17 mouse cellular contexts compared by ENCODE assay signal in the genomic region with DNA sequence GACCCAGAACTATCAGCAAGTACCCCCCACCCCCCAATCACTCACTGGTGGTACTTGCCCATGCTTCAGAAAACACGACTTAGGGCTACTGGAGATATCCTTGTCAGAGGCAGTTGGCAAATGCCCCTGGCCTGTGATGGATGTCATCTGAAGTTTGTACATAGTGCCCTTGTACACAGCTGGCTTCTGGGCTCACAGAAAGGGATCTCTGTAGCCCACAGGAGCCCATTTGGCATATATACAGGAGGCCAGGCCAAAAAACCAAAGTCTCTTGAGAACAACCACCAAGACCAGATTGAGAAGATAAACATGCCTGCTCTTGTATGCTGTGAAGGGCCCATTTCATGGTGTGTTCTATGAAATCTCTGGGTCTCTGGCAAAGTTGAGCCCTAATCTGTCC.
DNase-seq lines count a peak whose midpoint lies in the region; ATAC-seq and TF ChIP-seq lines count a peak whose summit lies in the region.
"Had no signal": no experiment of that assay in that cellular context is flagged by ENCODE, and none has a peak within 500 bp of the region (broad histone marks: within the 10 kb centered on the region; RNA-seq: fewer than 3 reads in every experiment).

No protein-coding gene starts in this region.

- H3K4me2 ChIP-seq in liver, embryonic 12.5 days: no peak overlapping the region
- H3K4me2 ChIP-seq in forebrain, embryonic 16.5 days (ENCODE audit: low read length): no peak overlapping the region
- H3K4me2 ChIP-seq: embryonic facial prominence, embryonic 13.5 days; forebrain, embryonic 13.5 days; heart, embryonic 12.5 days; hindbrain, embryonic 15.5 days had no signal

- no peaks in the 10 kb centered on the region for H3K36me3 ChIP-seq in liver, adult 2 months (ENCODE audit: control insufficient read depth, insufficient read depth, low read length)
- H3K36me3 ChIP-seq in liver, embryonic 12.5 days: no peaks in the 10 kb centered on the region
- H3K36me3 ChIP-seq in hindbrain, embryonic 10.5 days: no peaks in the 10 kb centered on the region
- no peaks in the 10 kb centered on the region for H3K36me3 ChIP-seq in forebrain, embryonic 16.5 days (ENCODE audit: control insufficient read depth, insufficient read depth)
- H3K36me3 ChIP-seq: embryonic facial prominence, embryonic 13.5 days; heart, embryonic 12.5 days; hindbrain, embryonic 15.5 days had no signal

- intact Hi-C loops in gastrocnemius, adult 2 months (cut with DNase I): no loop called here

- peaks cover 5% of the 10 kb centered on the region; the same call in 1 of the 2 replicates for H3K4me1 ChIP-seq in liver, adult 2 months (ENCODE audit: control insufficient read depth, insufficient read depth, low read length)
- H3K4me1 ChIP-seq in liver, embryonic 12.5 days: no peaks in the 10 kb centered on the region
- H3K4me1 ChIP-seq in hindbrain, embryonic 10.5 days (replicated peaks): no peaks in the 10 kb centered on the region
- no peaks in the 10 kb centered on the region for H3K4me1 ChIP-seq in forebrain, embryonic 16.5 days (replicated peaks; ENCODE audit: control insufficient read depth, insufficient read depth, low read length)
- H3K4me1 ChIP-seq: forebrain, embryonic 13.5 days; hindbrain, embryonic 15.5 days had no signal

- DNase-seq in gastrocnemius, adult 2 months: peak; percentile 30
- DNase-seq in gastrocnemius, adult 8-10 months (ENCODE audit: low spot score in 2 of 2): no peak
- peak; percentile 91 for DNase-seq in liver, adult 2 months (ENCODE audit: extremely low read depth, low read depth, low spot score)
- DNase-seq in adrenal gland, postnatal 36 days: peak; percentile 7 to 43
- DNase-seq in hindbrain, embryonic 10.5 days (ENCODE audit: low spot score): no peak
- DNase-seq: cerebellum, adult 11 months; cerebellum, adult 9-10 months; cerebellum, postnatal 25 days; gastrocnemius, postnatal 25 days; kidney, adult 8-10 months had no signal

- 25% methylated on average over 1 of the region's 1 CpGs for WGBS in liver, adult 2 months
- 70% methylated on average over 1 of the region's 1 CpGs for WGBS in liver, embryonic 12.5 days (ENCODE audit: insufficient replicate concordance)
- WGBS in hindbrain, embryonic 10.5 days: 95% methylated on average over 1 of the region's 1 CpGs
- 89% methylated on average over 1 of the region's 1 CpGs for WGBS in forebrain, embryonic 16.5 days

- no peaks in the 10 kb centered on the region for H3K9me3 ChIP-seq in liver, embryonic 12.5 days (replicated peaks)
- no peaks in the 10 kb centered on the region for H3K9me3 ChIP-seq in hindbrain, embryonic 10.5 days
- no peaks in the 10 kb centered on the region for H3K9me3 ChIP-seq in forebrain, embryonic 16.5 days (ENCODE audit: control insufficient read depth, low read length)
- H3K9me3 ChIP-seq: embryonic facial prominence, embryonic 13.5 days; forebrain, embryonic 13.5 days; heart, embryonic 12.5 days; hindbrain, embryonic 15.5 days had no signal

- H3K27ac ChIP-seq in gastrocnemius, adult 2 months: no peak overlapping the region
- no peak overlapping the region for H3K27ac ChIP-seq in liver, adult 2 months (replicated peaks; ENCODE audit: insufficient read depth, low read depth, low read length)
- H3K27ac ChIP-seq in liver, embryonic 12.5 days: no peak overlapping the region
- H3K27ac ChIP-seq in hindbrain, embryonic 10.5 days: no peak overlapping the region
- no peak overlapping the region for H3K27ac ChIP-seq in forebrain, embryonic 16.5 days (ENCODE audit: low read length)
- H3K27ac ChIP-seq: embryonic facial prominence, embryonic 13.5 days; forebrain, embryonic 13.5 days; hindbrain, embryonic 15.5 days had no signal

- no peak overlapping the region for H3K9ac ChIP-seq in liver, adult 2 months (ENCODE audit: low read depth, low read length)
- no peak overlapping the region for H3K9ac ChIP-seq in liver, embryonic 12.5 days
- no peak overlapping the region for H3K9ac ChIP-seq in forebrain, embryonic 16.5 days (replicated peaks; ENCODE audit: low read depth, low read length)
- H3K9ac ChIP-seq: embryonic facial prominence, embryonic 13.5 days; forebrain, embryonic 13.5 days; heart, embryonic 12.5 days; hindbrain, embryonic 15.5 days had no signal

- H3K4me3 ChIP-seq in gastrocnemius, adult 2 months: no peak overlapping the region
- no peak overlapping the region for H3K4me3 ChIP-seq in liver, adult 2 months (ENCODE audit: insufficient read depth, low read depth, low read length)
- H3K4me3 ChIP-seq in liver, embryonic 12.5 days: no peak overlapping the region
- H3K4me3 ChIP-seq in hindbrain, embryonic 10.5 days: no peak overlapping the region
- H3K4me3 ChIP-seq in forebrain, embryonic 16.5 days (replicated peaks; ENCODE audit: low read length): no peak overlapping the region
- H3K4me3 ChIP-seq: embryonic facial prominence, embryonic 13.5 days; forebrain, embryonic 13.5 days; heart, embryonic 12.5 days; hindbrain, embryonic 15.5 days had no signal

- H3K27me3 ChIP-seq in liver, adult 2 months (ENCODE audit: control insufficient read depth, insufficient read depth, low read length): no peaks in the 10 kb centered on the region
- H3K27me3 ChIP-seq in liver, embryonic 12.5 days (replicated peaks): no peaks in the 10 kb centered on the region; the same call in 1 of the 2 replicates
- H3K27me3 ChIP-seq in hindbrain, embryonic 10.5 days (ENCODE audit: insufficient read depth, poor library complexity, severe bottlenecking): no peaks in the 10 kb centered on the region
- no peaks in the 10 kb centered on the region for H3K27me3 ChIP-seq in forebrain, embryonic 16.5 days (replicated peaks; ENCODE audit: control insufficient read depth, insufficient read depth, low read length)
- H3K27me3 ChIP-seq: embryonic facial prominence, embryonic 13.5 days; forebrain, embryonic 13.5 days; heart, embryonic 12.5 days; hindbrain, embryonic 15.5 days had no signal

- TF ChIP-seq CTCF in gastrocnemius, adult 2 months (IDR thresholded peaks at IDR 0.05): no peak
- no peak for TF ChIP-seq CTCF in liver, adult 2 months (IDR thresholded peaks at IDR 0.05; ENCODE audit: low read depth, low read length)

- no peaks in the 10 kb centered on the region for H3K79me2 ChIP-seq in liver, adult 2 months (ENCODE audit: control insufficient read depth, insufficient read depth, low read length)

- no peak for TF ChIP-seq POLR2A in liver, adult 2 months (IDR thresholded peaks at IDR 0.05; ENCODE audit: extremely low read depth, insufficient read depth, low read length)

- no peak for ATAC-seq in liver, embryonic 12.5 days
- ATAC-seq in forebrain, embryonic 16.5 days: no peak
- ATAC-seq: forebrain, embryonic 13.5 days; intestine, embryonic 16.5 days had no signal

Comparison
In these comparisons a context has a peak if more than half of its experiments do, and no peak if none do; other contexts are left out.
1. DNase-seq: peak in gastrocnemius, adult 2 months (single experiment), liver, adult 2 months (single experiment) and adrenal gland, postnatal 36 days (2 of 2); none in gastrocnemius, adult 8-10 months (0 of 2) and hindbrain, embryonic 10.5 days (single experiment).